Mouse (Mus musculus) thymus, adult 18-20 months (tissue): ENCODE results near the gene Fbxw5.
"Not testable (repeated sequence)": the region's sequence is repeated elsewhere in the genome, so short reads cannot be mapped to it uniquely, and the experiment has no call there.

Experiments used
- DNase-seq, 2 experiments: peaks; one replicate each; pipeline ENCODE4 v3.0.0; 2022; ENCODE audit warnings: mixed read lengths in 2 of 2

Gene Fbxw5

GRCm38 (mm10) chr2:25533707-25534106, 33.2 kb downstream of the Fbxw5 start:
- no peak for DNase-seq

- peak; percentile 21 to 52 for DNase-seq
Measured at GRCm38 (mm10) chr2:25534178-25534865, 33.8 kb downstream of the Fbxw5 start.

- DNase-seq, result no peak
Measured at GRCm38 (mm10) chr2:25534866-25535182, 34.3 kb downstream of the Fbxw5 start.

- DNase-seq, result no peak
Measured at GRCm38 (mm10) chr2:25536531-25536930, 36.0 kb downstream of the Fbxw5 start.

- DNase-seq, result no peak
Measured at GRCm38 (mm10) chr2:25540541-25540948, 40.0 kb downstream of the Fbxw5 start.

GRCm38 (mm10) chr2:25541644-25542367, 41.3 kb downstream of the Fbxw5 start:
- no peak for DNase-seq

- DNase-seq, result no peak
Measured at GRCm38 (mm10) chr2:25545996-25546810, 45.7 kb downstream of the Fbxw5 start.

GRCm38 (mm10) chr2:25546811-25547491, 46.4 kb downstream of the Fbxw5 start, which contains the start of gene Traf2:
Traf2 (minus strand) TSS chr2:25546940.
- DNase-seq, result peak; percentile 99

- peak; percentile 75 to 92 for DNase-seq
Measured at GRCm38 (mm10) chr2:25549021-25549991, 48.8 kb downstream of the Fbxw5 start.

GRCm38 (mm10) chr2:25551186-25551585, 50.6 kb downstream of the Fbxw5 start:
- peak; percentile 41 to 66 for DNase-seq

GRCm38 (mm10) chr2:25553171-25553786, 52.7 kb downstream of the Fbxw5 start:
- not testable (repeated sequence) for DNase-seq
